Mouse (Mus musculus): Measurements from ENCODE around the gene Robo2.
"Not testable (repeated sequence)": the region's sequence is repeated elsewhere in the genome, so short reads cannot be mapped to it uniquely, and the experiment has no call there.

Gene Robo2

GRCm38 (mm10) chr16:74215791-74216190 lies 195.8 kb downstream of the Robo2 start:
- in situ Hi-C loops (cut with MboI, MseI): no loop called here

GRCm38 (mm10) chr16:74200705-74201104 lies 210.9 kb downstream of the Robo2 start:
- in situ Hi-C loops (cut with MboI, MseI): no loop called here

DNA sequence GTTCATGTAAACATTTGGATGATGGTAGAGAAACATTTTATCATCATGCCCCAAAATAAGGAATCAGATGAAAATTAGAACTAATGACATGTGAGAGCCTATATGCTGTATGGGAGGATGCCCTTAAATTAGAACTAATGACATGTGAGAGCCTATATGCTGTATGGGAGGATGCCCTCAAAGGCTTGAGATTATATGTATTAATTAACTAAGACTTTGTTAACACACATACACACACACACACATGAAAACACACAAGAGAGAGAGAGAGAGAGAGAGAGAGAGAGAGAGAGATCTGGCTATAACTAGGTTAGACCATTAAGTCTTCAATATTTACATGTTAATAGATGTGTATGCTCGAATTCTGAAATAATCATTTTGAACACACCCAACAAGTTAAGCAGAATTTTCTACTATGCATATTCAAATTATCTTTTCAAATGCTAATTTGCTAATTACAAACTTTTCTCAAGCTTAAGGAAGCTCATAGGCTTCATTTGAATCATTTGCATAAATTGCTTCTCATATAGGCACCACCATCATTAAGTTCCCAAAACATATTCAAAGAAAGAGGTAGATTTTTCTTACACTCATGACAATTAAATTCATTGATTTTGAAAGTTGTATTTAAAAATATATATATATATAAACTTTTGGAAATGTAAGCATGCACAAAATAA lies 211.5 kb downstream of the Robo2 start:
- in situ Hi-C loops (cut with MboI, MseI): no loop called here

- in situ Hi-C loops (cut with MboI, MseI): no loop called here
Observed at GRCm38 (mm10) chr16:74192979-74193554, 218.6 kb downstream of the Robo2 start.

- in situ Hi-C loops (cut with MboI, MseI): no loop called here
Observed at GRCm38 (mm10) chr16:74191621-74192020, 220.0 kb downstream of the Robo2 start.

- in situ Hi-C loops (cut with MboI, MseI): no loop called here
Observed at GRCm38 (mm10) chr16:74182509-74183113, 229.0 kb downstream of the Robo2 start.

DNA sequence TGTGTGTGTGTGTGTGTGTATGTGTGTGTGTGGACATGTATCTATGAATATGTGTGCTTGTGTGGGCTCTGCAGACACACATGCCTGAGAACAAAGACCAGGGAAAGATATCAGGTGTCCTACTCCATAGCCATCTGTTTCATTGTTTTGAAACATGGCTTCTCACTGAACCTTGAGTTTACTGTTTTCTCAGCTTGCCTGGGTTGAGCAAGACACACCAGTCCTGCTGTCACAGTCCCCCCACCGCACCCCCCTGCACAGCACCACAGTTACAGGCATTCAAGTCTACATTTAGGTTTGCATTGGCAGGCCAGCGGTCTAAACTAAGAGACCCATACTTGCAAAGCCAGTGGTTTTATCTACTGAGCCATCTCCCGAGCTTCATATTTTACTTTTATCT lies 239.0 kb downstream of the Robo2 start:
- in situ Hi-C loops (cut with MboI, MseI): no loop called here

DNA sequence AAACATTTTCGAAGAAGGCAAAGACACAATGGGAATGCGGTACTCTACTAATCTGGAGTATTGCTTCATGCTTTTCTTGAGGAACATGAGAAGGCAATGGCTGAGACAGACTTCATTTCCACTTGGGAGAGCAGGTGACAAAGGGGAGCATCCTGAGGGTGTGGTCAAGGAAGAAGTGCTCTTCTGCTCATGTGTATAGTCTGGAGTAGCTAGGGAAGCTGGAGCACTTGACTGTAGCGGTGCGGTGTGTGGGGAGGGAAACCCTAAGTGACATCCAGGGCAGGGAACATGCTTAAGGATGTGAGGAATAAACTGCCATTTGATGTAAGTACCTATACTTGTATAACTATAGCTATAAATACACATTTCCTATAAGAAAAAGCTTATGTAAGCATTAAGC lies 242.0 kb downstream of the Robo2 start:
- in situ Hi-C loops (cut with MboI, MseI): loop anchor here in 1 of 2 experiments (10.0 kb wide), 1 partner anchor 665 kb away; no protein-coding TSS in a partner anchor

GRCm38 (mm10) chr16:74169121-74169520 lies 242.5 kb downstream of the Robo2 start:
- in situ Hi-C loops (cut with MboI, MseI): loop anchor here in 1 of 2 experiments (10.0 kb wide), 1 partner anchor 666 kb away; no protein-coding TSS in a partner anchor

GRCm38 (mm10) chr16:74167832-74168231 lies 243.8 kb downstream of the Robo2 start:
- in situ Hi-C loops (cut with MboI, MseI): loop anchor here in 1 of 2 experiments (10.0 kb wide), 1 partner anchor 667 kb away; no protein-coding TSS in a partner anchor

DNA sequence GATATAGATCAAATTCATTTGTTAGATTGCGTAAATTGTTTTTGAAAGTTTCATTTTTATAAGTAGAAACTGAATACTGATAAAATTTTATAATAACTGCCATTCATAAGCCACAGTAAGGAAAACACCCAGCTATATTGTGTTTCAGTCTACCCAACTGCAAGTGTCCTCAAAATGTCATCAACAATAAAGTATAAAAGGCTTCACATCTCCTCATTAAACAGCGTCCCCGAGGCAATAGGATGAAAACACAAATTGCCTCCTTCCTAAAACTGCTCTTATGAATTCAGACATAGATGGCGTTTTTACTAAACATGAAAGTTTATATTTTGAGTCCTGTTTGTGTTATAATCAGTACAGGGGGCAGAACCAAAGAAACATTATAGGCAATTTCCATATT lies 249.6 kb downstream of the Robo2 start:
- in situ Hi-C loops (cut with MboI, MseI): loop anchor here in 1 of 2 experiments (10.0 kb wide), 1 partner anchor 673 kb away; no protein-coding TSS in a partner anchor

DNA sequence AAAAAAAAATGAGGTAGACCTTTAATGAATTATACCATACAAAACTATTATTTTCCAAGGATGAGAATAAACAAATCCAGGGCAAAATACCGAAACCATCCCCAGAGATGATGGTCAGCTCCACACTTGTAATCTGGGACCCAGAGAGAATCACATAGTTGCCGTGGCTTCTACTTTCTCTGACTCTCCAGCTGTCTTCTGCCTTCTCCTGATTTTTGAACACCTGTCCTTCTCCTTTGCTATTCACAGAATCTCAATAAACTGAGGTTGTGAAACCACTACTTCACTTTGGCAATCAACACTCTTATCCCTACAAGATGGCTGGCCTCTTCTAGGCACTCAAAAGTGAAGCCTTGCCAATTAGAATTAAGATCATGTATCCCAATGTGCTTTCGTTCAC lies 252.4 kb downstream of the Robo2 start:
- in situ Hi-C loops (cut with MboI, MseI): no loop called here

GRCm38 (mm10) chr16:74136181-74136580 lies 275.4 kb downstream of the Robo2 start:
- in situ Hi-C loops (cut with MboI, MseI): loop anchor here in 1 of 2 experiments (10.0 kb wide), 1 partner anchor 1241 kb away; no protein-coding TSS in a partner anchor

DNA sequence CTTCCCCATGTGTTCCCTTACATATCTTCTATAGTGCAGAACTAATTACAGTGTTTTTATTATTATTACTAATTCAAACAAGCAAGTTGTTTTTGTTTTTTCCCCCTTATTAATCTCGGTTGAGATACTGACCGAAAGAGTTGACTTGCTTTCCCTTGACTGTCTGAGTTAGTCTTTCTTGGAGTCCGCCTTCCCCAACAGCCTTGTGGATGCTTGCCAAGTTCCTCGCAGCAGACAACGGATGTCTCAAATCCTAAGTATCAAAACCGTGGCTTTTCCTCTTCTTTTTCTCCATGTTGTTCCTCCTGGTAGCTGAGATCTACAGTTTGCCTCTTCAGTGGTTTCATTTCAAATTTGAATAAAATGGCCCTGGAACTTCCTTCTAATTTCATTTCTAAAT lies 278.8 kb downstream of the Robo2 start:
- in situ Hi-C loops (cut with MboI, MseI): loop anchor here in 1 of 2 experiments (10.0 kb wide), 1 partner anchor 1238 kb away; no protein-coding TSS in a partner anchor

DNA sequence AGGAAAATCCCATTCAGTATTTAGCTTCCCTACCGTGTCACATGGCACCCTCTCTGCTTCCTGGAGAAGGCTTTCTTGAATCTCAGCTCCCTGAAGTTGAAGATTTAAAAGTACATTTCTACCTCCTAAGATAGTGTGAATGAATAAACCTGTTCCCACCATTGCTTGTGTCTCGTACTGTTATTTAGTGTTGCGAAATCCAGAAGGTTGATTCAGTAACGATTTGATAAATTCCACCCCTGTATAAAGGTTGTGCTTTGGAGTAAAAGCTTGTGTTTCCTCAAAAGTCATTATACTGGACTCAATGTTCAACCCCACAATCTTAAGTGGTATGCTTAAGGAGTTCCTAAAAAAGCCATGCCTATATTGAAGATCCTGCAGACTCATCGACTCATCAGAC lies 280.3 kb downstream of the Robo2 start:
- in situ Hi-C loops (cut with MboI, MseI): loop anchor here in 1 of 2 experiments (10.0 kb wide), 1 partner anchor 1237 kb away; no protein-coding TSS in a partner anchor

DNA sequence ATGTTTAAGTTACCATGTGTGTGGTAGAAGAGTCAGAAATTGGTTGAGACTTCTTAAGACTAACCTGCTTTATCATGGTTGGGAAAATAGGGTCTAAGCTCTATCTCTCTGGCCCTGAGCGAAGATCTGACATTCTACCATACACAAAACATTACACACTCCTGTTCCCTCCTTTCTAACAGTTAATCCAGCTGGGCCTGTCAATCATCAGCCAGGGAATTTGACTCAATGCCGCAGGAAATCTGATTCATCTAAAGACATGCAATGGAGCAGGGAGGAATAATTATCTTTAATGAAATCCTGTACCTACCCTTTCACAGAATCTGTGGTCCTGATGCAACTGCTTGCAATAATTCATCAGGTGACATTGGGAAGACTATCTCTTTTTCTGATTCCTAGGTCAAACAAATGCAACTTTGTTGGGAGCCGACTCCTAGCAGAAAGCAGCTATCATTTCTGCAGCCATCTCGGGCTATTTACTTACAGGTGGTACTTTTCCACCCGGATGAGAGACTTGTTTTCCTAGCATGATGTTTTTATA lies 283.1 kb downstream of the Robo2 start:
- in situ Hi-C loops (cut with MboI, MseI): no loop called here

GRCm38 (mm10) chr16:74113155-74113554 lies 298.5 kb downstream of the Robo2 start:
- in situ Hi-C loops (cut with MboI, MseI): no loop called here

GRCm38 (mm10) chr16:74111101-74111500 lies 300.5 kb downstream of the Robo2 start:
- in situ Hi-C loops (cut with MboI, MseI): no loop called here

GRCm38 (mm10) chr16:74104449-74104848 lies 307.2 kb downstream of the Robo2 start:
- in situ Hi-C loops (cut with MboI, MseI): not testable (repeated sequence)

GRCm38 (mm10) chr16:74092997-74093801 lies 318.4 kb downstream of the Robo2 start:
- in situ Hi-C loops (cut with MboI, MseI): no loop called here

GRCm38 (mm10) chr16:74089951-74090350 lies 321.7 kb downstream of the Robo2 start:
- in situ Hi-C loops (cut with MboI, MseI): no loop called here

Data from T-helper 17 cell (primary cell).